Mouse (Mus musculus): Measurements from ENCODE around the gene Raph1. TPM values are rescaled to one million over a fixed set of nuclear protein-coding genes. Genes with fewer than 3 reads are reported as not detected.

Gene Raph1
- total and polyA plus RNA-seq, 2 experiments from 2014 or later, result 15.6 to 40.3 TPM

GRCm38 (mm10) chr1:60482881-60483280, 84.0 kb downstream of the Raph1 start:
- ATAC-seq (ENCODE audit: low FRiP score), result no peak
- Histone ChIP-seq H3K9me3 (ENCODE audit: low read length) (no peaks in the 10 kb centered on the region), H3K4me3 (ENCODE audit: low read depth, low read length) (no peak overlapping the region), H3K36me3 (ENCODE audit: insufficient read depth, low read length) (peaks cover 2% of the 10 kb centered on the region), H3K27ac (ENCODE audit: low read depth, low read length) (no peak overlapping the region), H3K27me3 (ENCODE audit: insufficient read depth, low read length) (no peaks in the 10 kb centered on the region), H3K4me1 (ENCODE audit: insufficient read depth, low read length) (no peaks in the 10 kb centered on the region), H3K9ac (replicated peaks; ENCODE audit: low read length, poor library complexity, severe bottlenecking) (no peak overlapping the region), H3K4me2 (ENCODE audit: low read depth, low read length, poor library complexity, severe bottlenecking) (no peak overlapping the region)
- WGBS, result 89% methylated on average over 1 of the region's 1 CpGs
- no peak for TF ChIP-seq CTCF (IDR thresholded peaks at IDR 0.05)
- DNase-seq (ENCODE audit: low spot score), result no peak

- no peak for TF ChIP-seq CTCF (IDR thresholded peaks at IDR 0.05)
- Histone ChIP-seq H3K4me1 (ENCODE audit: insufficient read depth, low read length) (no peaks in the 10 kb centered on the region), H3K36me3 (ENCODE audit: insufficient read depth, low read length) (peaks cover 9% of the 10 kb centered on the region; the same call in 1 of the 2 replicates), H3K9ac (replicated peaks; ENCODE audit: low read length, poor library complexity, severe bottlenecking) (no peak overlapping the region), H3K27ac (ENCODE audit: low read depth, low read length) (no peak overlapping the region), H3K4me3 (ENCODE audit: low read depth, low read length) (no peak overlapping the region), H3K27me3 (ENCODE audit: insufficient read depth, low read length) (no peaks in the 10 kb centered on the region), H3K9me3 (ENCODE audit: low read length) (no peaks in the 10 kb centered on the region), H3K4me2 (ENCODE audit: low read depth, low read length, poor library complexity, severe bottlenecking) (no peak overlapping the region)
- 38% methylated on average over 1 of the region's 1 CpGs for WGBS
- no peak for ATAC-seq (ENCODE audit: low FRiP score)
- no peak for DNase-seq (ENCODE audit: low spot score)
Observed at GRCm38 (mm10) chr1:60481561-60481960, 85.3 kb downstream of the Raph1 start.

GRCm38 (mm10) chr1:60470541-60470940, 96.4 kb downstream of the Raph1 start:
- peaks cover 15% of the 10 kb centered on the region; the same call in 1 of the 2 replicates for H3K36me3 ChIP-seq (ENCODE audit: insufficient read depth, low read length)
- no peak overlapping the region for H3K27ac ChIP-seq (ENCODE audit: low read depth, low read length)
- no peaks in the 10 kb centered on the region for H3K4me1 ChIP-seq (ENCODE audit: insufficient read depth, low read length)
- no peak for DNase-seq (ENCODE audit: low spot score)
- no peak for TF ChIP-seq CTCF (IDR thresholded peaks at IDR 0.05)
- H3K4me3 ChIP-seq (ENCODE audit: low read depth, low read length), result no peak overlapping the region
- ATAC-seq (ENCODE audit: low FRiP score), result no peak
- no peaks in the 10 kb centered on the region for H3K27me3 ChIP-seq (ENCODE audit: insufficient read depth, low read length)
- H3K4me2 ChIP-seq (ENCODE audit: low read depth, low read length, poor library complexity, severe bottlenecking), result no peak overlapping the region
- no peak overlapping the region for H3K9ac ChIP-seq (replicated peaks; ENCODE audit: low read length, poor library complexity, severe bottlenecking)
- H3K9me3 ChIP-seq (ENCODE audit: low read length), result no peaks in the 10 kb centered on the region
- 93% methylated on average over 7 of the region's 7 CpGs for WGBS

- Histone ChIP-seq H3K9ac (replicated peaks; ENCODE audit: low read length, poor library complexity, severe bottlenecking) (no peak overlapping the region), H3K4me3 (ENCODE audit: low read depth, low read length) (no peak overlapping the region), H3K36me3 (ENCODE audit: insufficient read depth, low read length) (peaks cover 17% of the 10 kb centered on the region; the same call in 1 of the 2 replicates), H3K27me3 (ENCODE audit: insufficient read depth, low read length) (no peaks in the 10 kb centered on the region), H3K9me3 (ENCODE audit: low read length) (no peaks in the 10 kb centered on the region), H3K27ac (ENCODE audit: low read depth, low read length) (no peak overlapping the region), H3K4me2 (ENCODE audit: low read depth, low read length, poor library complexity, severe bottlenecking) (no peak overlapping the region), H3K4me1 (ENCODE audit: insufficient read depth, low read length) (no peaks in the 10 kb centered on the region)
- no peak for DNase-seq (ENCODE audit: low spot score)
- WGBS, result 74% methylated on average over 2 of the region's 2 CpGs
- TF ChIP-seq CTCF (IDR thresholded peaks at IDR 0.05), result no peak
- ATAC-seq (ENCODE audit: low FRiP score), result no peak
Observed at GRCm38 (mm10) chr1:60469491-60469890, 97.4 kb downstream of the Raph1 start.

- H3K27ac ChIP-seq (ENCODE audit: low read depth, low read length), result no peak overlapping the region
- ATAC-seq (ENCODE audit: low FRiP score), result no peak
- no peaks in the 10 kb centered on the region for H3K4me1 ChIP-seq (ENCODE audit: insufficient read depth, low read length)
- no peaks in the 10 kb centered on the region for H3K27me3 ChIP-seq (ENCODE audit: insufficient read depth, low read length)
- peaks cover 2% of the 10 kb centered on the region; the same call in 1 of the 2 replicates for H3K36me3 ChIP-seq (ENCODE audit: insufficient read depth, low read length)
- DNase-seq (ENCODE audit: low spot score), result no peak
- no peaks in the 10 kb centered on the region for H3K9me3 ChIP-seq (ENCODE audit: low read length)
- H3K4me2 ChIP-seq (ENCODE audit: low read depth, low read length, poor library complexity, severe bottlenecking), result no peak overlapping the region
- 94% methylated on average over 1 of the region's 1 CpGs for WGBS
- no peak overlapping the region for H3K4me3 ChIP-seq (ENCODE audit: low read depth, low read length)
- no peak for TF ChIP-seq CTCF (IDR thresholded peaks at IDR 0.05)
- H3K9ac ChIP-seq (replicated peaks; ENCODE audit: low read length, poor library complexity, severe bottlenecking), result no peak overlapping the region
Observed at GRCm38 (mm10) chr1:60460623-60461022, 106.3 kb downstream of the Raph1 start.

GRCm38 (mm10) chr1:60449896-60450295, 117.0 kb downstream of the Raph1 start:
- no peak for TF ChIP-seq CTCF (IDR thresholded peaks at IDR 0.05)
- ATAC-seq (ENCODE audit: low FRiP score) (no peak), DNase-seq (ENCODE audit: low spot score) (no peak)
- H3K4me1 ChIP-seq (ENCODE audit: insufficient read depth, low read length), result no peaks in the 10 kb centered on the region
- H3K4me2 ChIP-seq (ENCODE audit: low read depth, low read length, poor library complexity, severe bottlenecking), result no peak overlapping the region
- peaks cover 21% of the 10 kb centered on the region for H3K36me3 ChIP-seq (ENCODE audit: insufficient read depth, low read length)
- 44% methylated on average over 1 of the region's 1 CpGs for WGBS
- H3K27ac ChIP-seq (ENCODE audit: low read depth, low read length), result no peak overlapping the region
- H3K27me3 ChIP-seq (ENCODE audit: insufficient read depth, low read length), result no peaks in the 10 kb centered on the region
- no peak overlapping the region for H3K9ac ChIP-seq (replicated peaks; ENCODE audit: low read length, poor library complexity, severe bottlenecking)
- no peaks in the 10 kb centered on the region for H3K9me3 ChIP-seq (ENCODE audit: low read length)
- H3K4me3 ChIP-seq (ENCODE audit: low read depth, low read length), result no peak overlapping the region
